Mouse (Mus musculus): ENCODE results near the gene Mixl1. TPM values are rescaled to one million over a fixed set of nuclear protein-coding genes. Genes with fewer than 3 reads are reported as not detected.

Mixl1 gene
- total RNA-seq, 2 experiments from 2014 or later = not detected

- H3K4me3 ChIP-seq = no peak overlapping the region
- no peak for DNase-seq (ENCODE audit: extremely low spot score in 1 of 2, low spot score in 2 of 2)
- intact Hi-C loops (cut with DNase I) = no loop called here
- H3K27ac ChIP-seq = no peak overlapping the region
- TF ChIP-seq CTCF (IDR thresholded peaks at IDR 0.05) = no peak
These were observed 10.5 kb upstream of the Mixl1 start for GRCm38 (mm10) chr1:180707368-180707767.

GRCm38 (mm10) chr1:180703400-180703799 lies 6.6 kb upstream of the Mixl1 start:
- intact Hi-C loops (cut with DNase I) = no loop called here
- no peak overlapping the region for H3K27ac ChIP-seq
- DNase-seq (ENCODE audit: extremely low spot score in 1 of 2, low spot score in 2 of 2) = no peak
- H3K4me3 ChIP-seq = no peak overlapping the region
- TF ChIP-seq CTCF (IDR thresholded peaks at IDR 0.05) = no peak

- intact Hi-C loops (cut with DNase I) = no loop called here
- Histone ChIP-seq H3K4me3 (no peak overlapping the region), H3K27ac (no peak overlapping the region)
- no peak for TF ChIP-seq CTCF (IDR thresholded peaks at IDR 0.05)
- no peak for DNase-seq (ENCODE audit: extremely low spot score in 1 of 2, low spot score in 2 of 2)
These were observed 1.2 kb upstream of the Mixl1 start for GRCm38 (mm10) chr1:180698063-180698462.

- Histone ChIP-seq H3K4me3 (no peak overlapping the region), H3K27ac (no peak overlapping the region)
- no peak for DNase-seq (ENCODE audit: extremely low spot score in 1 of 2, low spot score in 2 of 2)
- intact Hi-C loops (cut with DNase I) = no loop called here
- TF ChIP-seq CTCF (IDR thresholded peaks at IDR 0.05) = no peak
These were observed 5.5 kb downstream of the Mixl1 start for GRCm38 (mm10) chr1:180691284-180691683.

Other genes with a start within 250 kb of the Mixl1 start
- gene Stum, start 213.5 kb downstream of the Mixl1 start, total RNA-seq (2021) = 100 to 1,000 TPM; 166 to 167 TPM
- 10 to 100 TPM; 89.0 to 90.3 TPM for gene Parp1, start 128.1 kb downstream of the Mixl1 start, total RNA-seq (2021)
- 1 to 10 TPM; 4.3 to 4.4 TPM for gene Lin9, start 55.9 kb downstream of the Mixl1 start, total RNA-seq (2021)
- gene Acbd3, start 29.0 kb upstream of the Mixl1 start, total RNA-seq (2021) = 10 to 100 TPM; 35.0 to 35.3 TPM
- gene H3f3a, start 116.9 kb upstream of the Mixl1 start, total RNA-seq (2021) = 100 to 1,000 TPM; 261 to 262 TPM
- 10 to 100 TPM; 23.4 to 24.5 TPM for gene Sde2, start 154.1 kb upstream of the Mixl1 start, total RNA-seq (2021)
- under 1 TPM; 0.61 to 0.84 TPM for gene Lefty2, start 196.1 kb upstream of the Mixl1 start, total RNA-seq (2021)
- gene Pycr2, start 207.3 kb upstream of the Mixl1 start, total RNA-seq (2021) = 10 to 100 TPM; 26.7 to 28.3 TPM
- gene Lefty1, start 238.0 kb upstream of the Mixl1 start, total RNA-seq (2021) = under 1 TPM in 1 of 2 experiments, not detected in 1; 0.77 TPM
- gene Tmem63a, start 245.3 kb upstream of the Mixl1 start, total RNA-seq (2021) = 10 to 100 TPM; 15.4 to 16.3 TPM

Data from left cerebral cortex, adult 2 months (tissue).